Mouse (Mus musculus) neural tube, embryonic 14.5 days (tissue): ENCODE data around the gene Atp6v0e2. TPM values are rescaled to one million over a fixed set of nuclear protein-coding genes. Genes with fewer than 3 reads are reported as not detected.

ENCODE experiments used
- ATAC-seq: fragments of 200-750 bp; cut with Nextera tagmentation; 2 replicates; pipeline ENCODE4 v1.8.0; 2017; ENCODE audit warnings: low read depth, mild to moderate bottlenecking, moderate TSS enrichment, moderate library complexity
- H3K27ac ChIP-seq: fragments of 300-500 bp; sonication (generic); 2 replicates; pipeline ENCODE4 v1.5.1; 2014; ENCODE audit warnings: low read depth, mild to moderate bottlenecking, control low read depth, low read length, moderate library complexity, mixed read lengths
- H3K27me3 ChIP-seq: fragments of 300-500 bp; sonication (generic); 2 replicates; pipeline ENCODE4 v1.6.1; 2014; ENCODE audit warnings: low read length; ENCODE audit not compliant: control insufficient read depth, insufficient read depth
- H3K36me3 ChIP-seq: fragments of 300-500 bp; sonication (generic); 2 replicates; pipeline ENCODE4 v1.6.1; 2014; ENCODE audit warnings: low read length, mixed read lengths; ENCODE audit not compliant: control insufficient read depth, insufficient read depth
- H3K4me1 ChIP-seq: fragments of 300-500 bp; sonication (generic); 2 replicates; pipeline ENCODE4 v1.6.1; 2014; ENCODE audit warnings: low read length; ENCODE audit not compliant: control insufficient read depth, insufficient read depth
- H3K4me2 ChIP-seq: fragments of 300-500 bp; sonication (generic); 2 replicates; pipeline ENCODE4 v1.6.1; 2014; ENCODE audit warnings: mild to moderate bottlenecking, low read depth, low read length, control low read depth
- H3K4me3 ChIP-seq: fragments of 300-500 bp; sonication (generic); 2 replicates; pipeline ENCODE4 v1.5.1; 2014; ENCODE audit warnings: low read depth, low read length, control low read depth, mixed read lengths
- H3K9ac ChIP-seq: fragments of 300-500 bp; sonication (generic); replicated peaks from 2 replicates; pipeline ENCODE4 v1.6.1; 2014; ENCODE audit warnings: low read depth, mild to moderate bottlenecking, control low read depth, low read length, mixed read lengths
- H3K9me3 ChIP-seq: fragments of 300-500 bp; sonication (generic); 2 replicates; pipeline ENCODE4 v1.6.1; 2016; ENCODE audit warnings: low read length; ENCODE audit not compliant: control insufficient read depth
- WGBS: fragments of 180-500 bp; shearing (Covaris S2); extraction: QIAGEN DNeasy Blood & Tissue Kit; methylation state at CpG from one replicate; pipeline ENCODE4 v1.1.7; 2014; 5-methylcytosine and 5-hydroxymethylcytosine counted together
- polyA plus RNA-seq: library from polyadenylated mRNA; unstranded; fragments of >200 nt; fragmentation: Nextera tagmentation; extraction: Ambion mirVana; gene quantifications from 2 replicates; pipeline ENCODE4 v1.2.1, GENCODE M21; 2014

The Atp6v0e2 gene
- polyA plus RNA-seq: 248 and 275 TPM in 2 replicates

GRCm38 (mm10) chr6:48537105-48537954, at the start of gene Atp6v0e2:
Atp6v0e2 (plus strand) TSS chr6:48537615.
- ATAC-seq: peak; percentile 95
- WGBS: 3% methylated on average over 38 of the region's 38 CpGs
- Histone ChIP-seq H3K9ac (peak within 1 kb of the TSS; percentile 90), H3K4me3 (peak within 1 kb of the TSS; percentile 61), H3K9me3 (no peaks in the 10 kb centered on the region), H3K4me2 (peak within 1 kb of the TSS; percentile 92), H3K27ac (peak within 1 kb of the TSS; percentile 78), H3K36me3 (peaks cover 19% of the 10 kb centered on the region; the same call in 1 of the 2 replicates), H3K4me1 (peaks cover 15% of the 10 kb centered on the region), H3K27me3 (no peaks in the 10 kb centered on the region)

- peak; percentile 40; the same call in 1 of the 2 replicates for ATAC-seq
- WGBS: 19% methylated on average over 16 of the region's 25 CpGs
- Histone ChIP-seq H3K9ac (0 out of 2 replicates have a peak overlapping the region, but pooled peaks have one; percentile 25), H3K9me3 (no peaks in the 10 kb centered on the region), H3K27me3 (no peaks in the 10 kb centered on the region), H3K4me3 (no peak overlapping the region), H3K4me1 (no peaks in the 10 kb centered on the region), H3K27ac (no peak overlapping the region), H3K36me3 (no peaks in the 10 kb centered on the region), H3K4me2 (peak overlapping the region; percentile 32; the same call in 1 of the 2 replicates)
These were observed 49.4 kb upstream of the Atp6v0e2 start for GRCm38 (mm10) chr6:48487747-48488725.

GRCm38 (mm10) chr6:48489741-48490140, 47.7 kb upstream of the Atp6v0e2 start:
- 88% methylated on average over 3 of the region's 3 CpGs for WGBS
- Histone ChIP-seq H3K4me3 (no peak overlapping the region), H3K4me2 (no peak overlapping the region), H3K27me3 (no peaks in the 10 kb centered on the region), H3K4me1 (no peaks in the 10 kb centered on the region), H3K27ac (no peak overlapping the region), H3K9ac (no peak overlapping the region), H3K36me3 (no peaks in the 10 kb centered on the region), H3K9me3 (no peaks in the 10 kb centered on the region)
- ATAC-seq: no peak

GRCm38 (mm10) chr6:48491361-48491760, 46.1 kb upstream of the Atp6v0e2 start:
- no peak for ATAC-seq

GRCm38 (mm10) chr6:48493136-48493730, 44.2 kb upstream of the Atp6v0e2 start:
- Histone ChIP-seq H3K36me3 (no peaks in the 10 kb centered on the region), H3K9ac (no peak overlapping the region), H3K4me2 (no peak overlapping the region), H3K4me3 (no peak overlapping the region), H3K27ac (no peak overlapping the region), H3K9me3 (no peaks in the 10 kb centered on the region), H3K27me3 (no peaks in the 10 kb centered on the region), H3K4me1 (no peaks in the 10 kb centered on the region)
- no peak for ATAC-seq
- WGBS: 7% methylated on average over 8 of the region's 8 CpGs

More at GRCm38 (mm10) chr6:48491361-48491760, 46.1 kb upstream of the Atp6v0e2 start:
- WGBS: 79% methylated on average over 9 of the region's 9 CpGs
- Histone ChIP-seq H3K9me3 (no peaks in the 10 kb centered on the region), H3K27me3 (no peaks in the 10 kb centered on the region), H3K4me1 (no peaks in the 10 kb centered on the region), H3K4me2 (no peak overlapping the region), H3K36me3 (no peaks in the 10 kb centered on the region), H3K27ac (no peak overlapping the region), H3K4me3 (no peak overlapping the region), H3K9ac (no peak overlapping the region)

- no peaks in the 10 kb centered on the region for H3K27me3 ChIP-seq
- H3K9ac ChIP-seq: no peak overlapping the region
- ATAC-seq: no peak
- H3K4me2 ChIP-seq: no peak overlapping the region
- H3K27ac ChIP-seq: no peak overlapping the region
- no peaks in the 10 kb centered on the region for H3K36me3 ChIP-seq
- no peak overlapping the region for H3K4me3 ChIP-seq
- H3K9me3 ChIP-seq: no peaks in the 10 kb centered on the region
- WGBS: 89% methylated on average over 4 of the region's 4 CpGs
- no peaks in the 10 kb centered on the region for H3K4me1 ChIP-seq
These were observed 39.9 kb upstream of the Atp6v0e2 start for GRCm38 (mm10) chr6:48497521-48497920.

- H3K4me2 ChIP-seq: no peak overlapping the region
- peak overlapping the region; percentile 52; the same call in 1 of the 2 replicates for H3K4me3 ChIP-seq
- H3K27ac ChIP-seq: no peak overlapping the region
- H3K4me1 ChIP-seq: 0 out of 2 replicates have a peak, but pooled peaks cover 5% of the 10 kb centered on the region
- no peaks in the 10 kb centered on the region for H3K36me3 ChIP-seq
- WGBS: 8% methylated on average over 2 of the region's 2 CpGs
- no peak overlapping the region for H3K9ac ChIP-seq
- ATAC-seq: peak; percentile 67
- H3K9me3 ChIP-seq: no peaks in the 10 kb centered on the region
- no peaks in the 10 kb centered on the region for H3K27me3 ChIP-seq
These were observed 33.6 kb upstream of the Atp6v0e2 start for GRCm38 (mm10) chr6:48503847-48504240.

GRCm38 (mm10) chr6:48504241-48504854, 33.1 kb upstream of the Atp6v0e2 start:
- H3K27ac ChIP-seq: no peak overlapping the region; the same call in 1 of the 2 replicates
- H3K4me1 ChIP-seq: 0 out of 2 replicates have a peak, but pooled peaks cover 5% of the 10 kb centered on the region
- H3K4me3 ChIP-seq: peak overlapping the region; percentile 52
- H3K27me3 ChIP-seq: no peaks in the 10 kb centered on the region
- H3K9me3 ChIP-seq: no peaks in the 10 kb centered on the region
- peak; percentile 98 for ATAC-seq
- peak overlapping the region; percentile 75 for H3K4me2 ChIP-seq
- H3K36me3 ChIP-seq: no peaks in the 10 kb centered on the region
- peak overlapping the region; percentile 52 for H3K9ac ChIP-seq
- WGBS: under 1% methylated on average over 26 of the region's 26 CpGs
